Mouse (Mus musculus): Measurements from ENCODE around the gene Trpc4ap. TPM values are rescaled to one million over a fixed set of nuclear protein-coding genes. Genes with fewer than 3 reads are reported as not detected.

Gene Trpc4ap
- polyA plus RNA-seq, 1 experiment, result 105 TPM

- Histone ChIP-seq H3K4me3 (ENCODE audit: insufficient read depth, low read length) (no peak overlapping the region), H3K4me1 (ENCODE audit: control insufficient read depth, insufficient read depth, low read length) (no peaks in the 10 kb centered on the region), H3K27ac (ENCODE audit: insufficient read depth, low read length) (no peak overlapping the region)
- TF ChIP-seq CTCF (IDR thresholded peaks at IDR 0.05; ENCODE audit: borderline replicate concordance, insufficient read depth, low read length), result no peak
Measured at GRCm38 (mm10) chr2:155604560-155605235, 87.5 kb downstream of the Trpc4ap start.

- Histone ChIP-seq H3K27ac (ENCODE audit: insufficient read depth, low read length) (no peak overlapping the region), H3K4me3 (ENCODE audit: insufficient read depth, low read length) (no peak overlapping the region), H3K4me1 (ENCODE audit: control insufficient read depth, insufficient read depth, low read length) (no peaks in the 10 kb centered on the region)
- TF ChIP-seq CTCF (IDR thresholded peaks at IDR 0.05; ENCODE audit: borderline replicate concordance, insufficient read depth, low read length) (no peak), POLR2A (IDR thresholded peaks at IDR 0.05; ENCODE audit: low read depth, low read length) (no peak)
Measured at GRCm38 (mm10) chr2:155603707-155604106, 88.5 kb downstream of the Trpc4ap start.

- Histone ChIP-seq H3K27ac (ENCODE audit: insufficient read depth, low read length) (no peak overlapping the region), H3K4me3 (ENCODE audit: insufficient read depth, low read length) (no peak overlapping the region), H3K4me1 (ENCODE audit: control insufficient read depth, insufficient read depth, low read length) (no peaks in the 10 kb centered on the region)
- TF ChIP-seq POLR2A (IDR thresholded peaks at IDR 0.05; ENCODE audit: low read depth, low read length) (no peak), CTCF (IDR thresholded peaks at IDR 0.05; ENCODE audit: borderline replicate concordance, insufficient read depth, low read length) (no peak)
Measured at GRCm38 (mm10) chr2:155595516-155595915, 96.7 kb downstream of the Trpc4ap start.

- Histone ChIP-seq H3K27ac (ENCODE audit: insufficient read depth, low read length) (peak overlapping the region; percentile 42; the same call in 1 of the 2 replicates), H3K4me3 (ENCODE audit: insufficient read depth, low read length) (peak overlapping the region; percentile 55), H3K4me1 (ENCODE audit: control insufficient read depth, insufficient read depth, low read length) (no peaks in the 10 kb centered on the region)
- TF ChIP-seq CTCF (IDR thresholded peaks at IDR 0.05; ENCODE audit: borderline replicate concordance, insufficient read depth, low read length) (no peak), POLR2A (IDR thresholded peaks at IDR 0.05; ENCODE audit: low read depth, low read length) (peak; percentile 77)
Measured at GRCm38 (mm10) chr2:155592854-155593283, 99.3 kb downstream of the Trpc4ap start.

GRCm38 (mm10) chr2:155592137-155592853 lies 99.9 kb downstream of the Trpc4ap start, which contains the start of gene Gss:
TSS of gene Gss (minus strand) at chr2:155592810.
- no peak for TF ChIP-seq CTCF (IDR thresholded peaks at IDR 0.05; ENCODE audit: borderline replicate concordance, insufficient read depth, low read length)
- TF ChIP-seq POLR2A (IDR thresholded peaks at IDR 0.05; ENCODE audit: low read depth, low read length), result no peak; the same call in 1 of the 2 replicates

GRCm38 (mm10) chr2:155591676-155592075 lies 100.5 kb downstream of the Trpc4ap start:
- Histone ChIP-seq H3K4me1 (ENCODE audit: control insufficient read depth, insufficient read depth, low read length) (no peaks in the 10 kb centered on the region), H3K27ac (ENCODE audit: insufficient read depth, low read length) (peak overlapping the region; percentile 96), H3K4me3 (ENCODE audit: insufficient read depth, low read length) (peak overlapping the region; percentile 71)
- TF ChIP-seq POLR2A (IDR thresholded peaks at IDR 0.05; ENCODE audit: low read depth, low read length) (peak; percentile 22), CTCF (IDR thresholded peaks at IDR 0.05; ENCODE audit: borderline replicate concordance, insufficient read depth, low read length) (no peak)

More at GRCm38 (mm10) chr2:155592137-155592853, 99.9 kb downstream of the Trpc4ap start, which contains the start of gene Gss:
- H3K4me3 ChIP-seq (ENCODE audit: insufficient read depth, low read length), result peak within 1 kb of the TSS; percentile 71
- no peaks in the 10 kb centered on the region for H3K4me1 ChIP-seq (ENCODE audit: control insufficient read depth, insufficient read depth, low read length)
- H3K27ac ChIP-seq (ENCODE audit: insufficient read depth, low read length), result peak within 1 kb of the TSS; percentile 96

- Histone ChIP-seq H3K27ac (ENCODE audit: insufficient read depth, low read length) (no peak overlapping the region), H3K4me3 (ENCODE audit: insufficient read depth, low read length) (no peak overlapping the region), H3K4me1 (ENCODE audit: control insufficient read depth, insufficient read depth, low read length) (no peaks in the 10 kb centered on the region)
- TF ChIP-seq POLR2A (IDR thresholded peaks at IDR 0.05; ENCODE audit: low read depth, low read length) (no peak), CTCF (IDR thresholded peaks at IDR 0.05; ENCODE audit: borderline replicate concordance, insufficient read depth, low read length) (no peak)
Measured at GRCm38 (mm10) chr2:155590876-155591275, 101.3 kb downstream of the Trpc4ap start.

- TF ChIP-seq CTCF (IDR thresholded peaks at IDR 0.05; ENCODE audit: borderline replicate concordance, insufficient read depth, low read length), result no peak
- Histone ChIP-seq H3K27ac (ENCODE audit: insufficient read depth, low read length) (no peak overlapping the region), H3K4me3 (ENCODE audit: insufficient read depth, low read length) (no peak overlapping the region), H3K4me1 (ENCODE audit: control insufficient read depth, insufficient read depth, low read length) (no peaks in the 10 kb centered on the region)
Measured at GRCm38 (mm10) chr2:155589521-155589920, 102.7 kb downstream of the Trpc4ap start.

- H3K4me3 ChIP-seq (ENCODE audit: insufficient read depth, low read length), result no peak overlapping the region
- H3K4me1 ChIP-seq (ENCODE audit: control insufficient read depth, insufficient read depth, low read length), result no peaks in the 10 kb centered on the region
- TF ChIP-seq POLR2A (IDR thresholded peaks at IDR 0.05; ENCODE audit: low read depth, low read length) (no peak), CTCF (IDR thresholded peaks at IDR 0.05; ENCODE audit: borderline replicate concordance, insufficient read depth, low read length) (no peak)
- H3K27ac ChIP-seq (ENCODE audit: insufficient read depth, low read length), result no peak overlapping the region
Measured at GRCm38 (mm10) chr2:155588136-155588535, 104.0 kb downstream of the Trpc4ap start.

- TF ChIP-seq POLR2A (IDR thresholded peaks at IDR 0.05; ENCODE audit: low read depth, low read length) (no peak), CTCF (IDR thresholded peaks at IDR 0.05; ENCODE audit: borderline replicate concordance, insufficient read depth, low read length) (no peak)
- no peak overlapping the region for H3K27ac ChIP-seq (ENCODE audit: insufficient read depth, low read length)
- H3K4me3 ChIP-seq (ENCODE audit: insufficient read depth, low read length), result no peak overlapping the region
- H3K4me1 ChIP-seq (ENCODE audit: control insufficient read depth, insufficient read depth, low read length), result no peaks in the 10 kb centered on the region
Measured at GRCm38 (mm10) chr2:155585486-155585885, 106.7 kb downstream of the Trpc4ap start.
